Mouse (Mus musculus) left cerebral cortex, adult 2 months (tissue): ENCODE results near the gene Smyd3. TPM values are rescaled to one million over a fixed set of nuclear protein-coding genes. Genes with fewer than 3 reads are reported as not detected.

ENCODE experiments used
- DNase-seq, 2 experiments: peaks; one replicate each; pipeline ENCODE4 v3.0.0; 2021 to 2022; ENCODE audit warnings: low spot score in 2 of 2, mixed read lengths in 1 of 2; ENCODE audit errors: extremely low spot score in 1 of 2
- H3K27ac ChIP-seq: fragments of 200-600 bp; 2 replicates; pipeline ENCODE4 v1.8.1; 2022
- H3K4me3 ChIP-seq: fragments of 200-600 bp; 2 replicates; pipeline ENCODE4 v1.8.1; 2022
- CTCF ChIP-seq: fragments of 200-600 bp; IDR thresholded peaks from 2 replicates; pipeline ENCODE4 v1.8.1; 2022; ENCODE audit warnings: antibody characterized with exemption, mild to moderate bottlenecking, moderate library complexity
- intact Hi-C: fragments of 180-260 bp; cut with DNase I; formaldehyde crosslinking; loops from one replicate; pipeline ENCODE4 v1.15.1; 2025
- total RNA-seq, 2 experiments: library from RNA; stranded (reverse); gene quantifications; 2 replicates each; pipeline ENCODE4 v1.2.3; 2021

Smyd3 gene
- total RNA-seq, 2 experiments from 2014 or later, result 25.0 to 25.6 TPM

GRCm38 (mm10) chr1:179106702-179107145 is 411.1 kb downstream of the Smyd3 start:
- Histone ChIP-seq H3K27ac (no peak overlapping the region), H3K4me3 (no peak overlapping the region)
- no peak for TF ChIP-seq CTCF
- intact Hi-C loops, result no loop called here
- DNase-seq, result no peak

GRCm38 (mm10) chr1:179106103-179106701 is 411.6 kb downstream of the Smyd3 start:
- no peak overlapping the region for H3K27ac ChIP-seq
- intact Hi-C loops, result no loop called here
- TF ChIP-seq CTCF, result no peak
- no peak for DNase-seq
- no peak overlapping the region for H3K4me3 ChIP-seq

- intact Hi-C loops, result no loop called here
- Histone ChIP-seq H3K4me3 (no peak overlapping the region), H3K27ac (no peak overlapping the region)
- TF ChIP-seq CTCF, result no peak
- DNase-seq, result no peak
Measured at GRCm38 (mm10) chr1:179104447-179104846, 413.4 kb downstream of the Smyd3 start.

- TF ChIP-seq CTCF, result no peak
- intact Hi-C loops, result no loop called here
- Histone ChIP-seq H3K27ac (no peak overlapping the region), H3K4me3 (no peak overlapping the region)
- no peak for DNase-seq
Measured at GRCm38 (mm10) chr1:179096993-179097392, 420.8 kb downstream of the Smyd3 start.

- DNase-seq, result no peak
- TF ChIP-seq CTCF, result no peak
- no peak overlapping the region for H3K4me3 ChIP-seq
- H3K27ac ChIP-seq, result no peak overlapping the region
- intact Hi-C loops, result no loop called here
Measured at GRCm38 (mm10) chr1:179096323-179096722, 421.5 kb downstream of the Smyd3 start.

- Histone ChIP-seq H3K4me3 (no peak overlapping the region), H3K27ac (no peak overlapping the region)
- DNase-seq, result no peak
- TF ChIP-seq CTCF, result no peak
- intact Hi-C loops, result no loop called here
Measured at GRCm38 (mm10) chr1:179089174-179089573, 428.7 kb downstream of the Smyd3 start.

- Histone ChIP-seq H3K27ac (no peak overlapping the region), H3K4me3 (no peak overlapping the region)
- intact Hi-C loops, result no loop called here
- TF ChIP-seq CTCF, result peak; percentile 48
- DNase-seq, result no peak
Measured at GRCm38 (mm10) chr1:179087033-179087998, 430.5 kb downstream of the Smyd3 start.

- no peak for TF ChIP-seq CTCF
- H3K27ac ChIP-seq, result no peak overlapping the region
- no peak for DNase-seq
- intact Hi-C loops, result no loop called here
- H3K4me3 ChIP-seq, result no peak overlapping the region
Measured at GRCm38 (mm10) chr1:179086208-179086607, 431.6 kb downstream of the Smyd3 start.

- TF ChIP-seq CTCF, result no peak
- H3K4me3 ChIP-seq, result no peak overlapping the region
- no peak for DNase-seq
- intact Hi-C loops, result no loop called here
- no peak overlapping the region for H3K27ac ChIP-seq
Measured at GRCm38 (mm10) chr1:179083098-179083497, 434.7 kb downstream of the Smyd3 start.

GRCm38 (mm10) chr1:179073846-179074245 is 444.0 kb downstream of the Smyd3 start:
- intact Hi-C loops, result no loop called here
- no peak for DNase-seq

GRCm38 (mm10) chr1:179072935-179073654 is 444.7 kb downstream of the Smyd3 start:
- TF ChIP-seq CTCF, result no peak
- DNase-seq, result no peak
- Histone ChIP-seq H3K27ac (no peak overlapping the region), H3K4me3 (no peak overlapping the region)
- intact Hi-C loops, result no loop called here

More at GRCm38 (mm10) chr1:179073846-179074245, 444.0 kb downstream of the Smyd3 start:
- no peak overlapping the region for H3K4me3 ChIP-seq
- H3K27ac ChIP-seq, result no peak overlapping the region
- no peak for TF ChIP-seq CTCF

- intact Hi-C loops, result no loop called here
- DNase-seq, result no peak
- Histone ChIP-seq H3K4me3 (no peak overlapping the region), H3K27ac (no peak overlapping the region)
- no peak for TF ChIP-seq CTCF
Measured at GRCm38 (mm10) chr1:179072406-179072805, 445.4 kb downstream of the Smyd3 start.
